Mouse (Mus musculus) lung, adult 2 months (tissue): ENCODE results near the gene Zfp879. TPM values are rescaled to one million over a fixed set of nuclear protein-coding genes. Genes with fewer than 3 reads are reported as not detected.

Source experiments
- DNase-seq: peaks from one replicate; pipeline ENCODE4 v3.0.0; 2022
- H3K4me1 ChIP-seq: fragments of 200-500 bp; 2 replicates; pipeline ENCODE4 v1.6.1; 2011; ENCODE audit warnings: low read length; ENCODE audit not compliant: control insufficient read depth, insufficient read depth
- H3K4me3 ChIP-seq: fragments of 200-500 bp; replicated peaks from 2 replicates; pipeline ENCODE3; 2011; ENCODE audit warnings: low read depth, mild to moderate bottlenecking, control low read depth, low read length; ENCODE audit errors: extremely low read depth
- CTCF ChIP-seq: fragments of 200-500 bp; IDR thresholded peaks from 2 replicates; pipeline ENCODE4 v1.5.1; 2011; ENCODE audit warnings: mild to moderate bottlenecking, low read length, control low read depth; ENCODE audit not compliant: insufficient read depth
- POLR2A ChIP-seq: fragments of 200-500 bp; IDR thresholded peaks from 2 replicates; pipeline ENCODE4 v1.6.1; 2011; ENCODE audit warnings: low read depth, mild to moderate bottlenecking, control low read depth, low read length, borderline replicate concordance; ENCODE audit errors: extremely low read depth
- WGBS: fragments of 180-500 bp; shearing (Covaris S2); methylation state at CpG from one replicate; pipeline ENCODE4 v1.1.7; 2018; 5-methylcytosine and 5-hydroxymethylcytosine counted together
- polyA plus RNA-seq: library from polyadenylated mRNA; depleted of rRNA; stranded (reverse); fragments of >200 nt; gene quantifications from 2 replicates; pipeline ENCODE4 v1.2.3, GENCODE M21; 2012; rRNA removed

Gene Zfp879
- polyA plus RNA-seq, 1 experiment: 0.26 TPM

DNA sequence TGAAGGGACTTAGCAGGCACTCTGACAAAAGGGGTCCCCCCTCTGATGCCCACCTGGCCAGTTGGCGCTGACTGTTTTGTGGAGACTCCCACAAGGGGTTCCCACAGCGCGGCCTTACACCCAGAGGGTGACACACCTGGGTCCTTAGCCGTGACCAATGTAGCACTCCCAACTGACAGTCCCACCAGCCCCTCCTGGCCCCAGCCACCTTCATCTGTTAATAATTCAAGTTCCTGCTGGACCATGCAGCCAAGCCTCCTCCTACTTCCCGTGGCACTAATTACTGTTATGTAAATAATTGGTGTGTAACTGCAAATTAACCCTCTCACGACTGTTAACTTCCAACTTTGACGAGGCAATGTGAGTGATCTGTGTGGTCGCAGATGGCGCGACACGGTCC, 43.7 kb downstream of the Zfp879 start:
- Histone ChIP-seq H3K4me1 (no peaks in the 10 kb centered on the region), H3K4me3 (no peak overlapping the region)
- 65% methylated on average over 11 of the region's 11 CpGs for WGBS
- DNase-seq: no peak
- TF ChIP-seq POLR2A: no peak
- TF ChIP-seq CTCF: no peak

Other genes with a start within 250 kb of the Zfp879 start
- 27.4 and 32.8 TPM in 2 replicates for gene Adamts2, start 239.5 kb downstream of the Zfp879 start, polyA plus RNA-seq
- gene Zfp354c, start 13.8 kb downstream of the Zfp879 start, polyA plus RNA-seq: 1.5 and 2.5 TPM in 2 replicates
- 0.09 and 0.17 TPM in 2 replicates for gene Grm6, start 9.1 kb upstream of the Zfp879 start, polyA plus RNA-seq
- gene Zfp454, start 46.1 kb upstream of the Zfp879 start, polyA plus RNA-seq: 0.49 and 0.72 TPM in 2 replicates
- 0.74 and 1.4 TPM in 2 replicates for gene Zfp2, start 74.6 kb upstream of the Zfp879 start, polyA plus RNA-seq
- gene Zfp354b, start 90.1 kb upstream of the Zfp879 start, polyA plus RNA-seq: 0.19 and 0.28 TPM in 2 replicates
- not detected in 2 replicates for gene 4933414I15Rik, start 102.2 kb upstream of the Zfp879 start, polyA plus RNA-seq
- gene Prop1, start 112.2 kb upstream of the Zfp879 start, polyA plus RNA-seq: not detected in 2 replicates
- not detected in 2 replicates for gene Olfr1378, start 125.0 kb upstream of the Zfp879 start, polyA plus RNA-seq
- gene Olfr1377, start 140.4 kb upstream of the Zfp879 start, polyA plus RNA-seq: not detected in 2 replicates
- not detected in 2 replicates for gene Olfr51, start 162.0 kb upstream of the Zfp879 start, polyA plus RNA-seq
- gene Olfr54, start 172.7 kb upstream of the Zfp879 start, polyA plus RNA-seq: not detected in 2 replicates
- gene Olfr1375, start 206.6 kb upstream of the Zfp879 start, polyA plus RNA-seq: not detected in 2 replicates
- 1.9 TPM in 2 replicates for gene Zfp354a, start 217.7 kb upstream of the Zfp879 start, polyA plus RNA-seq